Mouse (Mus musculus) embryonic facial prominence, embryonic 12.5 days (tissue): ENCODE measurements around the gene Lamb3. TPM values are rescaled to one million over a fixed set of nuclear protein-coding genes. Genes with fewer than 3 reads are reported as not detected.
"Not testable (repeated sequence)": the region's sequence is repeated elsewhere in the genome, so short reads cannot be mapped to it uniquely, and the experiment has no call there.

Experiments used
- ATAC-seq: fragments of 200-750 bp; cut with Nextera tagmentation; 2 replicates; pipeline ENCODE4 v1.8.0; 2017; ENCODE audit not compliant: insufficient number of reproducible peaks, insufficient read depth, low FRiP score, low TSS enrichment
- H3K27ac ChIP-seq: fragments of 300-500 bp; sonication (generic); 2 replicates; pipeline ENCODE4 v1.5.1; 2016; ENCODE audit warnings: mild to moderate bottlenecking
- H3K27me3 ChIP-seq: fragments of 300-500 bp; sonication (generic); 2 replicates; pipeline ENCODE4 v1.6.1; 2016; ENCODE audit warnings: mild to moderate bottlenecking, moderate library complexity
- H3K36me3 ChIP-seq: fragments of 300-500 bp; sonication (generic); 2 replicates; pipeline ENCODE4 v1.6.1; 2016; ENCODE audit warnings: mild to moderate bottlenecking
- H3K4me1 ChIP-seq: fragments of 300-500 bp; sonication (generic); 2 replicates; pipeline ENCODE4 v1.6.1; 2016
- H3K4me2 ChIP-seq: fragments of 300-500 bp; sonication (generic); replicated peaks from 2 replicates; pipeline ENCODE4 v1.6.1; 2016; ENCODE audit warnings: mild to moderate bottlenecking, moderate library complexity
- H3K4me3 ChIP-seq: fragments of 300-500 bp; sonication (generic); 2 replicates; pipeline ENCODE4 v1.5.1; 2016; ENCODE audit warnings: mild to moderate bottlenecking
- H3K9ac ChIP-seq: fragments of 300-500 bp; sonication (generic); 2 replicates; pipeline ENCODE4 v1.6.1; 2016; ENCODE audit warnings: mild to moderate bottlenecking, moderate library complexity
- H3K9me3 ChIP-seq: fragments of 300-500 bp; sonication (generic); 2 replicates; pipeline ENCODE4 v1.6.1; 2016; ENCODE audit warnings: mild to moderate bottlenecking, moderate library complexity
- WGBS: fragments of 180-500 bp; shearing (Covaris S2); methylation state at CpG from one replicate; pipeline ENCODE4 v1.1.7; 2016; 5-methylcytosine and 5-hydroxymethylcytosine counted together
- polyA plus RNA-seq: library from polyadenylated mRNA; unstranded; fragments of >200 nt; fragmentation: Nextera tagmentation; extraction: Ambion mirVana; gene quantifications from 2 replicates; pipeline ENCODE4 v1.2.1, GENCODE M21; 2016

Lamb3 gene
- polyA plus RNA-seq, 1 experiment from 2014 or later = 2.0 TPM

GRCm38 (mm10) chr1:193252616-193253015, 45.1 kb downstream of the Lamb3 start:
- Histone ChIP-seq H3K9me3 (no peaks in the 10 kb centered on the region), H3K27me3 (no peaks in the 10 kb centered on the region), H3K9ac (no peak overlapping the region), H3K4me3 (no peak overlapping the region), H3K36me3 (no peaks in the 10 kb centered on the region), H3K27ac (no peak overlapping the region), H3K4me2 (no peak overlapping the region), H3K4me1 (no peaks in the 10 kb centered on the region)
- WGBS = 61% methylated on average over 5 of the region's 5 CpGs
- no peak for ATAC-seq

GRCm38 (mm10) chr1:193253895-193254294, 46.4 kb downstream of the Lamb3 start:
- not testable (repeated sequence) for H3K9ac ChIP-seq, ATAC-seq, H3K27ac ChIP-seq, H3K4me3 ChIP-seq, H3K36me3 ChIP-seq, H3K27me3 ChIP-seq, H3K4me2 ChIP-seq, H3K4me1 ChIP-seq, H3K9me3 ChIP-seq
- WGBS = 68% methylated on average over 3 of the region's 3 CpGs

- Histone ChIP-seq H3K4me2 (no peak overlapping the region), H3K9me3 (no peaks in the 10 kb centered on the region), H3K4me3 (no peak overlapping the region), H3K4me1 (no peaks in the 10 kb centered on the region), H3K9ac (no peak overlapping the region), H3K27me3 (no peaks in the 10 kb centered on the region), H3K36me3 (no peaks in the 10 kb centered on the region), H3K27ac (no peak overlapping the region)
- WGBS = 70% methylated on average over 8 of the region's 8 CpGs
- ATAC-seq = no peak
Observed at GRCm38 (mm10) chr1:193255032-193255431, 47.5 kb downstream of the Lamb3 start.

GRCm38 (mm10) chr1:193255488-193256288, 48.2 kb downstream of the Lamb3 start:
- Histone ChIP-seq H3K9ac (peak overlapping the region; percentile 24; the same call in 1 of the 2 replicates), H3K27ac (no peak overlapping the region), H3K36me3 (no peaks in the 10 kb centered on the region), H3K4me3 (no peak overlapping the region), H3K4me1 (no peaks in the 10 kb centered on the region), H3K9me3 (no peaks in the 10 kb centered on the region), H3K4me2 (no peak overlapping the region), H3K27me3 (no peaks in the 10 kb centered on the region)
- ATAC-seq = peak; percentile 69; the same call in 1 of the 2 replicates
- WGBS = 26% methylated on average over 3 of the region's 3 CpGs

- Histone ChIP-seq H3K36me3 (no peaks in the 10 kb centered on the region), H3K27ac (no peak overlapping the region), H3K4me3 (no peak overlapping the region), H3K9me3 (no peaks in the 10 kb centered on the region), H3K4me2 (no peak overlapping the region), H3K4me1 (no peaks in the 10 kb centered on the region), H3K27me3 (no peaks in the 10 kb centered on the region), H3K9ac (peak overlapping the region; percentile 24; the same call in 1 of the 2 replicates)
- peak; percentile 47; the same call in 1 of the 2 replicates for ATAC-seq
Observed at GRCm38 (mm10) chr1:193256289-193256577, 48.7 kb downstream of the Lamb3 start.

- ATAC-seq = no peak
- no peaks in the 10 kb centered on the region for H3K4me1 ChIP-seq
- no peak overlapping the region for H3K27ac ChIP-seq
- WGBS = 61% methylated on average over 5 of the region's 5 CpGs
- no peaks in the 10 kb centered on the region for H3K36me3 ChIP-seq
- H3K4me3 ChIP-seq = no peak overlapping the region
- no peak overlapping the region for H3K4me2 ChIP-seq
- H3K9me3 ChIP-seq = no peaks in the 10 kb centered on the region
- H3K9ac ChIP-seq = no peak overlapping the region
- no peaks in the 10 kb centered on the region for H3K27me3 ChIP-seq
Observed at GRCm38 (mm10) chr1:193256621-193257098, 49.2 kb downstream of the Lamb3 start.

GRCm38 (mm10) chr1:193259559-193259958, 52.1 kb downstream of the Lamb3 start:
- no peak overlapping the region for H3K27ac ChIP-seq
- WGBS = 88% methylated on average over 9 of the region's 9 CpGs
- no peaks in the 10 kb centered on the region for H3K36me3 ChIP-seq
- no peak overlapping the region for H3K4me3 ChIP-seq
- H3K4me2 ChIP-seq = no peak overlapping the region
- peaks cover 16% of the 10 kb centered on the region; the same call in 1 of the 2 replicates for H3K4me1 ChIP-seq
- no peak overlapping the region for H3K9ac ChIP-seq
- H3K9me3 ChIP-seq = no peaks in the 10 kb centered on the region
- no peak for ATAC-seq
- no peaks in the 10 kb centered on the region for H3K27me3 ChIP-seq

- H3K9me3 ChIP-seq = no peaks in the 10 kb centered on the region
- H3K27me3 ChIP-seq = no peaks in the 10 kb centered on the region
- no peak overlapping the region for H3K9ac ChIP-seq
- ATAC-seq = no peak
- H3K36me3 ChIP-seq = no peaks in the 10 kb centered on the region
- no peak overlapping the region for H3K4me3 ChIP-seq
- 0 out of 2 replicates have a peak overlapping the region, but pooled peaks have one; percentile 36 for H3K27ac ChIP-seq
- H3K4me2 ChIP-seq = no peak overlapping the region
- H3K4me1 ChIP-seq = peaks cover 16% of the 10 kb centered on the region; the same call in 1 of the 2 replicates
- WGBS = 66% methylated on average over 7 of the region's 7 CpGs
Observed at GRCm38 (mm10) chr1:193261897-193262548, 54.5 kb downstream of the Lamb3 start.

- no peak overlapping the region for H3K4me3 ChIP-seq
- H3K4me1 ChIP-seq = peaks cover 16% of the 10 kb centered on the region; the same call in 1 of the 2 replicates
- H3K9me3 ChIP-seq = no peaks in the 10 kb centered on the region
- 70% methylated on average over 8 of the region's 8 CpGs for WGBS
- H3K27me3 ChIP-seq = no peaks in the 10 kb centered on the region
- H3K9ac ChIP-seq = no peak overlapping the region
- ATAC-seq = no peak
- H3K27ac ChIP-seq = no peak overlapping the region
- no peak overlapping the region for H3K4me2 ChIP-seq
- no peaks in the 10 kb centered on the region for H3K36me3 ChIP-seq
Observed at GRCm38 (mm10) chr1:193263026-193263907, 55.8 kb downstream of the Lamb3 start.

- H3K4me2 ChIP-seq = no peak within 1 kb of the TSS
- no peaks in the 10 kb centered on the region for H3K9me3 ChIP-seq
- ATAC-seq = no peak
- no peak within 1 kb of the TSS for H3K9ac ChIP-seq
- H3K4me3 ChIP-seq = no peak within 1 kb of the TSS
- 66% methylated on average over 5 of the region's 5 CpGs for WGBS
- no peak within 1 kb of the TSS for H3K27ac ChIP-seq
- peaks cover 16% of the 10 kb centered on the region; the same call in 1 of the 2 replicates for H3K4me1 ChIP-seq
- H3K36me3 ChIP-seq = no peaks in the 10 kb centered on the region
- no peaks in the 10 kb centered on the region for H3K27me3 ChIP-seq
Observed at GRCm38 (mm10) chr1:193263955-193264598, 56.6 kb downstream of the Lamb3 start, which contains the start of gene Hsd11b1. Hsd11b1 (minus strand) TSS chr1:193264075.

GRCm38 (mm10) chr1:193265734-193266133, 58.2 kb downstream of the Lamb3 start:
- Histone ChIP-seq H3K27me3 (no peaks in the 10 kb centered on the region), H3K4me1 (peaks cover 16% of the 10 kb centered on the region; the same call in 1 of the 2 replicates)

More at GRCm38 (mm10) chr1:193265734-193266133, 58.2 kb downstream of the Lamb3 start:
- Histone ChIP-seq H3K36me3 (no peaks in the 10 kb centered on the region), H3K4me3 (no peak overlapping the region), H3K4me2 (no peak overlapping the region), H3K27ac (no peak overlapping the region), H3K9me3 (no peaks in the 10 kb centered on the region), H3K9ac (no peak overlapping the region)
- ATAC-seq = no peak
